Mouse (Mus musculus): ENCODE data around the gene 8030411F24Rik.
"Not testable (repeated sequence)": the region's sequence is repeated elsewhere in the genome, so short reads cannot be mapped to it uniquely, and the experiment has no call there.

The 8030411F24Rik gene

GRCm38 (mm10) chr2:148781709-148782108, at the start of gene 8030411F24Rik:
Gene 8030411F24Rik (plus strand): TSS chr2:148782009.
- no peak for DNase-seq

DNA sequence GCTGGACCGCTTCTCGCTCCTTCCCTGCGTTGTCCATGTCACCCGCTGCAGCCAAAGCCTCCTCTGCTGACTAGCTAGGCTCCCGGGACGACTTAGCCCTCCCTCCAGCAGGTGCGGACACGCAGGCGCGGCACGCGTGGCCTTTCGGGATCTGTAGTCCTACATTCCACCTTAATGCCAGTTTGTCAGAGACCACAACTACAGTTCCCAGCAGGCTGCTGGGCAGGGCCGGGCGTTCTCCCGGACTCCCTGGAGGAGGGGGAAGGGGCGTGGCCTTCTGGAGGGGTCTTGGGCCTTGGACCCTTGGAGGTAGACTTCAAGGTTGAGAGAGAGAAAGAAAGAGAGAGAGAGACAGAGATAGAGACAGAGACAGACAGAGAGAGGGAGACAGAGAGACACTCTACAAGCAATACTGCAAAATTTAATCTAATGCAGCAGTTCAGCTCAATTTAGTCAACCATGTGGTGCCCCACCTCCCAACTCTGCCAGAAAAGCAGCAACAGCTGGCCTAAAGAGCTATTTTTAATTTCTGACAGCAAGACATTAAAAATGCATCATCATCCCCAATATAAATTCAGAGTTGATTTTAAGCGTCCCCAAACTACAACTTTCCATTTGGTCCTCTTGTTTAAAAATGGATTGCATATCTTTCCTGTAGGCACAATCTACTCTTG, 49.3 kb upstream of the 8030411F24Rik start, which contains the start of gene Napb:
Gene Napb, minus strand, starts transcription at position 141 of the 674 bp plus-strand sequence.
- peak; percentile 97 for DNase-seq

DNA sequence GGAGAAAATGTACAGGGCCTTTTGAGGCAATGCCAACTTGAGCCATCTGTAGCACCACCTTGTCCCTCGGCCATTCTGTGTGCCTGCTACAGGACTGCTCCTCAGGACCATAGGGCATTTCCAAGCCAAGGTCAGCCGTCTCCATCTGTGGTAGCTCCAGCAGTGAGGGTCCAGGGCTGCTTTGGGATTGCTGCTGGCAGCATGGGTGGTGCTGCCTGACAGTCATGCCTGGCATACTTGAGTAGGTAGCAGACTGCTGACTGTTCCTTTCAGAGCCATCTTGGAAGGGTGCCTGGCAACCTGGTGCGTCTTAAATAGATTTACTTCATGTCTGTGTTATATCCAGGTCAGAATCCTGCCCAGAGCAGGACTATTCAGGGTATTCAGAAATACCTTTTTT, 38.8 kb upstream of the 8030411F24Rik start:
- peak; percentile 67 for DNase-seq

DNA sequence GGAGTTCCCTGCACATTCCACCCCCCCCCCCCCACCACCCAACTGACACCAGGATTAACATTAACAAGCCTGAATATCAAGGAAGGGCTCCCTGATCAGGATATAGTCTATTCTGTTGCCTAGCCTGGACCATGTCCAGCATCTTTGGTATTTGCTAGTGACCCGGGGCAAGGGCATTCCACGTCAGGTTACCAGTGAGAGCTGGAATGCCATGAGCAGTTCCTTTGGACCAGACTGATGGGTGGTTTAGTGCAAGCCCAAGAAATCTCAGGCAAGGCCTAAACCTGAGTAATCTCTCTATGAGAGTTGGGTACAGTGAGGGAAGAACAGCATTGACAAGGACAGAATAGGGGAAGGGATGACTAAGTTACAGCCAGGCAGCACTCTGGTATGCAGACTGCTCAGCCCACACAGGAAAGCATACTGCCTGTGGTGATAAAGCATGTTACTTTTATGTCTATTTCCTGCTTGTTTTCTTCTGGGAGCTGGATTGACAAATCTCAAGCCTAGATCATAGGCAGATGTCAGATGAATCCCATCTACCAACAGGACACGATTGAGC, 37.9 kb upstream of the 8030411F24Rik start:
- DNase-seq, result no peak

- no peak for DNase-seq
Observed at GRCm38 (mm10) chr2:148750058-148750457, 31.8 kb upstream of the 8030411F24Rik start, which contains the start of gene Cstl1. Gene Cstl1 (plus strand): TSS chr2:148750358.

DNA sequence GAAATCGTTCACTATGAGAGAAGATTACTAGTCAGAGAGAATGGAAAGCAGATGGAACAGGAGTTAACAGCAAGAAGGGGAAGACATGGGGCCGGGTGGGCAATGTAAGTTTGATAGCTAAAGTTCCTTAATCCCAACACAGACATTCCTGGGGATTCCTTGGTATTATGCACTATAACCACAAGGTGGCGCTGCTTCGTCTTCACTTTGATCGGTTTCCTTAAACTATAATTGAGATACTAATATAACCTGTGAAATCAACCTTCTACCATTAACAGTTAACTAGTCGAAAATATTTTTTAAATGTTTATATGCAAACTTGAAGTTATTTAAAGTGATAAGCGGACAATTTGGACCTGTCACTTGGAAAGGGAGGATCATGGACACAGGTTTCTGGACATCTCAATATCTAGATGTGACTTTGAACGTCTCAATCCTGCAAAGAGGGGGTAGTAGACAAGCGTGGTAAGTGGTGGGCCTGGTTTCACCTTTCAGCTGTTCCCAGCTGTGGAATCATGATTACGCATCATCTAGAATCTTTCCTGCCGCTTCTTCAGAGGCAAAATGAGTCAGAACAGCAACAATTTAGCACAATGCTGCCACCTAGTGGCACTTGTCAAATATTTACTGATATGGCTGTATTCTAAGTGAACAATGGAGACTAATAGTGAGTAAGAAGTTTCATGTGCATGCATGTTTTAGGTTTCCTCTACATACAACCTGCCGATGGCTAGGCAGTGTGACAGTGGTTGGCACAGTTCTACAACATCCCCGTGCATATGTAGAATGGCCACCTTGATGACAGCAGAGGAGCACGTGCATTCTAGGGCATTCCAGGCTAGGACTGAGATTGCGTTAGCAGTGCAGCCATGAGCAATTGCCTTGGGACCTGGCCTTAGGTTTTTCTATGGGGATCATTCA, 29.7 kb upstream of the 8030411F24Rik start:
- peak; percentile 84 for DNase-seq

- no peak for DNase-seq
Observed at GRCm38 (mm10) chr2:148754310-148754846, 27.4 kb upstream of the 8030411F24Rik start.

DNA sequence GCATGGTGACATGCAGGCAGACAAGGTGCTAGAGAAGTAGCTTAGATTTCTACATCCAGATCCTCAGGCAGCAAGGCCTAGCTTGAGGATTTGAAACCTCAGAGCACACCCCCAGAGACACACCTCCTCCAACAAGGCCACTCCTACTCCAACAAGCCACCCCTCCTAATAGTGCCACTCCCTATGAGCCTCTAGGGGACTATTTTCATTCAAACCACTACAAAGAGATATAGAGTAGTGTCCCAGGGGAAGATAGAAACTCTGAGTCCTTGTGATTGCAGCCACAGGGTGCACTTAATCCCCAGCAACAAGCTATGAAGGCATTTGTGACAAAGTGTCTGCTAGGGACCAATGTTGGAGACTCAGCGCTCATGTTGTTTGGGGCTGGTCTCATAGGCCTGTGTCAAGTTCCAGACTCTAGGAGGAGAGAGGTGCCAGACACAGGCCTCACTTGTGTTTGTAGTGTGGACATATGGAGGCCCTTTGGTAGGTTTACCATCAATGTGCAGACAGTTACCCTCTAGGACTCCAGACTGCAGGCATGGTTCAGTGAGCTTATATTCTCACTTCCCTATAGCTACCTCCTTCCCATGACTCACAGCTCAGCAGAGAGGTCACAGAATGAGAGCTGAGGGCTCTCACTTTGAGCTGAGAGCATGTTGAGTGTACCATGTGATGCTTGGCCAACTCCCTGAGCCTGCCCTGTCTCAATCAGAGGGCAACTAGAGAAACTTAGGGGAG, 18.0 kb upstream of the 8030411F24Rik start:
- no peak for DNase-seq

DNA sequence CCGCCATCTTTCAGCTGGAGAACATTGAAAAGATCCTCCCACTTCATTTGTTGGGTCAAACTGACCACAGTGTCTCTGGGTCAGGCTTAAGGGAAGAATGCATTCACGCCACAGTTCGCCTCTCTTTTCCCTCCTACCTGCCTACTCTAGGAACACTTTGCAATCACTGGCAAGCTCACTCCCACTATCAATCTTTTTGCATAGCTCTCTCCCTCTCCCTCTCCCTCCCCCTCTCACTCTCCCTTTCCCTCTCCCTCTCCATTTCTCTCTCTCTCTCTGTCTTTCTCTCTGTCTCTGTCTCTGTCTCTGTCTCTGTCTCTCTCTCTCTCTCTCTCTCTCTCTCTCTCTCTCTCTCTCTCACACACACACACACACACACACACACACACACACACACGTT, 10.4 kb upstream of the 8030411F24Rik start, which contains the start of gene Cst11:
Gene Cst11, minus strand, starts transcription at position 101 of the 400 bp plus-strand sequence.
- DNase-seq, result not testable (repeated sequence)

GRCm38 (mm10) chr2:148789142-148789541, 7.3 kb downstream of the 8030411F24Rik start, which contains the start of gene Cst12:
Gene Cst12 (plus strand): TSS chr2:148789361.
- DNase-seq, result peak; percentile 3

DNA sequence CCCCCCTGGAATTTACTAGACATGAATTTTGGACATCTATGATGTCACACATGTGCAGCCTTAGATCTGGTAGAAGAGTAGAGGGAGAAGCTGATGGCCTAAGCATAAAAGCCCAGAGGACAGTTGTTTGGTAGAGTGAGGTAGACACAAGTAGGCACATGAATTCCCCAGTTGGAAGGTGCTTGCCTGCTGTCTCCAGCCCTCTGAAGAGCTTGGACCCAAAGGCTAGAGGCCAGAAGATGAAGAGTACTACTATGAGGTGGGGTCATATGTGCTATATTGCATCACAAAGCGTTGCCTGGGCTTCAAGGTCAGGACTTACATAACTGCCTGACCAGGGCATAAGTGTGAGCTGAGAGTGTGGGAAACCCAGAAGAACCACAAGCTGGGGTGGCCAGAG, 16.7 kb downstream of the 8030411F24Rik start, which contains the start of gene Cst8:
Gene Cst8, plus strand, starts transcription at position 301 of the 400 bp plus-strand sequence.
- DNase-seq, result no peak

DNA sequence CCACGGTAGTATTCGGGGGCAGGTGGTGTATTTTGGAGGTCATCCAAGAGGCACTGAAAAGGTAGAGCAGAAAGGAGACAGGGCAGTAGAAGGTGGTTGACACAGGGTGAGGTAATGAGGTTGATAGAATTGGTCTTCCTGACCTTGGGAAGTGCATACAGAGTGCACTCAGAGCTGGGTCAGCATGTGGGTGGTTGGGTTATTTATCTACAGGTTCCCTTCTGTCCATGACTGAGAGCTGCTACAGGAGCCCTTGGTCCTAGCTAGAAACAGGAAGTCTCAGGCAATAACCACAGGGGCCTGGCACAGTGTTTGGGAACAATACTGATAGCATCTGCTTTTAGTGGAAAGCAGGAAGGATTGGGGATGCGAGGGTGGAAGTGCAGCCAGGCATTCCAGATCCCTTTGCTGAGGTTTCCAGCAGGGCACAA, 19.7 kb downstream of the 8030411F24Rik start:
- DNase-seq, result no peak

DNA sequence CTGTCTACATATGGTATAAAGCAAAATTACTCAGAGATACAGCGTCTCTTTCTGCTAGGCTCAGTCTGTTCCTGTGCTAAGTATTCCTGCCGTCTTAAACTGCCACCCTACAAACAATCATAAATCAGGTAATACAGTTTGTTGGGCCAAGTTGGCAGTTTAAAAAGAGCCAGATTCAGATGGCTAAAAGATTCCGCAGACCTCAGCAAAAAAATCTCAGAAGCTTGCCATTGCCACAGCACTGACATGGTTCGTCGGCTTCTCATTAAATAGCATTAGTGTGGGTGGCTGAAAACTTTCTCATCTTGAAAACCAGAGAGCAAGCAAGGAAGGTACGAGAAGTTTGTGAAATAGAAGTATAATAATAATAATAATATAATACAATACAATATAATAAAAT, 24.9 kb downstream of the 8030411F24Rik start:
- DNase-seq, result no peak

DNA sequence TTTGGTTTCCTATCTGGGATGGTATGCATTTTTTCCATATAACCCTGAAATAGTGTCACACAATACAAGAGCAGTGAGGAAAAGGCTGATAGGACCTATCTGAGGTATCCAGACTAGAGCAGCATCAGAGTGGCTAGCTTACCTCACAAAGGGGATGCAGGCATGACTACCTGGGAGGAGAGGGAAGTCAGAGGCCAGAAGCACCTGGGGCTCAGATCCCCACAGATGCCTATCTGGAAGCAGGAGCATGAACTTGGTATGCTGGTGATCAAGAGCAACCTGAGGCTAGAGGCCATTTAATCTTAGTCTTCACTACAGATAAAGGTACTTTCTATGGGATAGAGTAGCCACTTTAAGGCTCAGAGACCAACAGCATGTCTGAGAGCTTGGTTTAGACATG, 38.1 kb downstream of the 8030411F24Rik start, which contains the start of gene Cst13:
Gene Cst13, plus strand, starts transcription at position 173 of the 400 bp plus-strand sequence.
- DNase-seq, result no peak

- no peak for DNase-seq
Observed at GRCm38 (mm10) chr2:148825986-148826385, 44.2 kb downstream of the 8030411F24Rik start.

DNA sequence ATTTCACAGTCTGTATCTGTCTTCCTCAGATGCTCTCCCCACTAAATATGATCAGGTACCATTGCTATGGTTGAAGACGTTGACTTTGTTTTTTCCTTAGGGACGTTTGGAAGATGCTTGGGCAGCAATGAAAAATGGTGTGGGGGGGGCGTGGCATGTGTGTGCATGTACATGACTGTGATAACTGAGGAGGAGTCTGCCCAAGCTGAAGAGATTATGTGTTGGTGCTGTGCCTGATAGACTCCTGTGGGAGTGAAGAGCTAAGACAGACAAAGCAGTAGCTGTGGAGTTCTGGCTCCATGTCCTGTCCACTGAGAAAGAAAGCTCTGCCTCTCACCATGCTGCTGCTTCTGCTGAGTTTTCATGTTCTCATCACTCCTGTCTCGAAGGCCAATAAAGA, 53.1 kb downstream of the 8030411F24Rik start, which contains the start of gene Cst9:
Gene Cst9, plus strand, starts transcription at position 236 of the 400 bp plus-strand sequence.
- DNase-seq, result no peak
